14 mouse cellular contexts compared by ENCODE assay signal in the genomic region with DNA sequence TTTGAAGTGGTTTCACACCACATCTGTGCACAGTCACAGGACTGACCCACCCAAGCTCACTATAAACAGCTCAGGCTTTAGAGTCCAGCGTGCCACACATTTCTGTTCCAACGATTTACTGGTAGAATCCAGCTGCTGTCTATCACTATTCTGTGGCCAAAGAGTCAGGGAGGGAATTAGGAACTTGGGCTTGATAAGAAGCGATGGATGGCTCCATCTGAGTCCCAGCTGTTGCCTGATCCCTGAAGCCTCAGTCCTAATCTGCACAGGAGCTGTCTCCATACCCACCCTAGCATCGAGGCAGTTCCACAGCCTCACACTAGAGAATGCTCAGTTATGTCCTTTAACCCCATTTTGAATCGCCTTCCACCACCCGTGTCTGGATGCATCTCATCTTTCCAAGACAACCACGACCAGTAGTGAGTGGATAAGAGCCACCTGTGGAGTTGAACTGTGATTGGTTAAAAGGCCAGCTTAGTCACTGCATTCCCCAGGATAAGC.
DNase-seq lines count a peak whose midpoint lies in the region; ATAC-seq and TF ChIP-seq lines count a peak whose summit lies in the region.
"Had no signal": no experiment of that assay in that cellular context is flagged by ENCODE, and none has a peak within 500 bp of the region (broad histone marks: within the 10 kb centered on the region; RNA-seq: fewer than 3 reads in every experiment).

No protein-coding gene starts in this region.

- no peaks in the 10 kb centered on the region for H3K36me3 ChIP-seq in heart, adult 2 months (ENCODE audit: control insufficient read depth, insufficient read depth, low read length)
- no peaks in the 10 kb centered on the region for H3K36me3 ChIP-seq in heart, embryonic 11.5 days (ENCODE audit: control insufficient read depth, insufficient read depth, low read length)
- H3K36me3 ChIP-seq in C2C12 (ENCODE audit: control insufficient read depth, insufficient read depth) = no peaks in the 10 kb centered on the region
- no peaks in the 10 kb centered on the region for H3K36me3 ChIP-seq in hindbrain, embryonic 11.5 days (ENCODE audit: control insufficient read depth, insufficient read depth, low read length)
- H3K36me3 ChIP-seq: limb, embryonic 12.5 days; midbrain, embryonic 13.5 days had no signal

- H3K79me3 ChIP-seq in C2C12 (ENCODE audit: low read depth) = no peaks in the 10 kb centered on the region

- TF ChIP-seq POLR2A in heart, adult 2 months (IDR thresholded peaks at IDR 0.05; ENCODE audit: insufficient read depth, low read depth, low read length) = no peak

- intact Hi-C loops in heart, adult 2 months (cut with DNase I) = no loop called here
- intact Hi-C loops in heart, postnatal 10 days (cut with DNase I) = no loop called here

- no peak overlapping the region for H3K4me3 ChIP-seq in heart, adult 2 months
- no peak overlapping the region for H3K4me3 ChIP-seq in heart, embryonic 11.5 days (ENCODE audit: low read depth, low read length)
- H3K4me3 ChIP-seq in C2C12 (ENCODE audit: insufficient read depth, poor library complexity, severe bottlenecking) = no peak overlapping the region
- H3K4me3 ChIP-seq in hindbrain, embryonic 11.5 days (ENCODE audit: low read depth, low read length) = no peak overlapping the region
- H3K4me3 ChIP-seq: limb, embryonic 12.5 days; midbrain, embryonic 13.5 days had no signal

- H3K4me2 ChIP-seq in heart, embryonic 11.5 days = no peak overlapping the region
- no peak overlapping the region for H3K4me2 ChIP-seq in hindbrain, embryonic 11.5 days (replicated peaks; ENCODE audit: low read depth, low read length)
- H3K4me2 ChIP-seq: limb, embryonic 12.5 days; midbrain, embryonic 13.5 days had no signal

- DNase-seq in heart, adult 2 months = peak; percentile 40 to 65
- peak; percentile 68 to 72 for DNase-seq in heart, postnatal 10 days
- DNase-seq in lung, postnatal 14 days = peak; percentile 14
- DNase-seq in hindbrain, embryonic 11.5 days (ENCODE audit: low spot score) = no peak
- no peak for DNase-seq in layer of hippocampus, adult 18-20 months (ENCODE audit: low spot score in 2 of 2)
- DNase-seq in embryo, embryonic 11 days = no peak
- DNase-seq: adrenal gland, postnatal 36 days; layer of hippocampus, postnatal 36 days; liver, postnatal 0 days; thymus, adult 18-20 months had no signal

- peaks cover 2% of the 10 kb centered on the region; the same call in 1 of the 2 replicates for H3K4me1 ChIP-seq in heart, adult 2 months (ENCODE audit: control insufficient read depth, insufficient read depth, low read length)
- H3K4me1 ChIP-seq in heart, embryonic 11.5 days (ENCODE audit: control insufficient read depth, insufficient read depth, low read length) = no peaks in the 10 kb centered on the region
- H3K4me1 ChIP-seq in hindbrain, embryonic 11.5 days (replicated peaks; ENCODE audit: control insufficient read depth, insufficient read depth, low read length) = no peaks in the 10 kb centered on the region
- H3K4me1 ChIP-seq: limb, embryonic 12.5 days had no signal

- WGBS in heart, adult 2 months = 45% methylated on average over 7 of the region's 7 CpGs
- 44% methylated on average over 7 of the region's 7 CpGs for WGBS in heart, embryonic 11.5 days (ENCODE audit: insufficient replicate concordance)
- WGBS in hindbrain, embryonic 11.5 days = 78% methylated on average over 7 of the region's 7 CpGs

- no peak for TF ChIP-seq CTCF in heart, adult 2 months (IDR thresholded peaks at IDR 0.05)
- no peak for TF ChIP-seq CTCF in C2C12 (IDR thresholded peaks at IDR 0.05; ENCODE audit: control insufficient read depth, insufficient read depth, insufficient read length)

- no peaks in the 10 kb centered on the region for H3K27me3 ChIP-seq in heart, adult 2 months (ENCODE audit: control insufficient read depth, insufficient read depth, low read length)
- H3K27me3 ChIP-seq in heart, embryonic 11.5 days (ENCODE audit: control insufficient read depth, insufficient read depth, low read length) = no peaks in the 10 kb centered on the region
- H3K27me3 ChIP-seq in C2C12 (ENCODE audit: control insufficient read depth, insufficient read depth, insufficient read length) = no peaks in the 10 kb centered on the region
- H3K27me3 ChIP-seq in hindbrain, embryonic 11.5 days (ENCODE audit: control insufficient read depth, insufficient read depth, low read length) = no peaks in the 10 kb centered on the region
- H3K27me3 ChIP-seq: midbrain, embryonic 13.5 days had no signal

- H3ac ChIP-seq in C2C12 (ENCODE audit: control insufficient read depth, insufficient read length, low read depth) = no peak overlapping the region

- no peak for ATAC-seq in heart, embryonic 11.5 days (replicated peaks; ENCODE audit: insufficient number of reproducible peaks, low FRiP score, low TSS enrichment)
- no peak for ATAC-seq in hindbrain, embryonic 11.5 days (ENCODE audit: low FRiP score)
- ATAC-seq: liver, postnatal 0 days; midbrain, embryonic 13.5 days had no signal

- H3K9ac ChIP-seq in heart, adult 2 months (ENCODE audit: low read depth, low read length) = no peak overlapping the region
- no peak overlapping the region for H3K9ac ChIP-seq in heart, embryonic 11.5 days (ENCODE audit: low read depth, low read length)
- H3K9ac ChIP-seq in hindbrain, embryonic 11.5 days (ENCODE audit: low read depth, low read length) = no peak overlapping the region
- H3K9ac ChIP-seq: limb, embryonic 12.5 days; liver, postnatal 0 days; midbrain, embryonic 13.5 days had no signal

- no peaks in the 10 kb centered on the region for H3K9me3 ChIP-seq in heart, embryonic 11.5 days (replicated peaks; ENCODE audit: control insufficient read depth, low read length)
- H3K9me3 ChIP-seq in hindbrain, embryonic 11.5 days (ENCODE audit: control insufficient read depth, low read length) = no peaks in the 10 kb centered on the region
- H3K9me3 ChIP-seq: limb, embryonic 12.5 days; midbrain, embryonic 13.5 days had no signal

- no peak overlapping the region for H3K27ac ChIP-seq in heart, adult 2 months
- H3K27ac ChIP-seq in heart, embryonic 11.5 days (ENCODE audit: low read depth, low read length) = no peak overlapping the region
- H3K27ac ChIP-seq in hindbrain, embryonic 11.5 days (ENCODE audit: low read depth, low read length) = no peak overlapping the region
- H3K27ac ChIP-seq: limb, embryonic 12.5 days; midbrain, embryonic 13.5 days had no signal

- TF ChIP-seq EP300 in heart, adult 2 months (IDR thresholded peaks at IDR 0.05; ENCODE audit: insufficient read depth, low read depth, low read length) = no peak

- H3K79me2 ChIP-seq in heart, adult 2 months (replicated peaks; ENCODE audit: control insufficient read depth, insufficient read depth, low read length) = no peaks in the 10 kb centered on the region
- no peaks in the 10 kb centered on the region for H3K79me2 ChIP-seq in C2C12 (ENCODE audit: control insufficient read depth, insufficient read depth)

TF ChIP-seq in C2C12, 6 proteins besides CTCF, POLR2A, EP300 and RAD21:
- TF ChIP-seq FOSL1 (IDR thresholded peaks at IDR 0.05; ENCODE audit: insufficient read depth, low read length, poor library complexity, severe bottlenecking) (no peak), MYOD1 (IDR thresholded peaks at IDR 0.05; ENCODE audit: control insufficient read depth, insufficient read length, low read depth) (peak; percentile 38), CEBPB (IDR thresholded peaks at IDR 0.05; ENCODE audit: low read depth) (no peak), USF1 (IDR thresholded peaks at IDR 0.05; ENCODE audit: low read depth) (no peak)

Comparison
In these comparisons a context has a peak if more than half of its experiments do, and no peak if none do; other contexts are left out.
1. DNase-seq: peak in heart, adult 2 months (2 of 2), heart, postnatal 10 days (2 of 2) and lung, postnatal 14 days (single experiment); none in hindbrain, embryonic 11.5 days (single experiment), layer of hippocampus, adult 18-20 months (0 of 2) and embryo, embryonic 11 days (single experiment).